ENCODE assay signal across 1 mouse cellular context in genomic region chr15:83535890-83536231, GRCm38 (mm10).
TF ChIP-seq lines count a peak whose summit lies in the region.

No protein-coding gene starts in this region.

TF ChIP-seq in CH12.LX, 34 proteins besides CTCF, POLR2A, EP300 and RAD21:
- TF ChIP-seq MEF2A (IDR thresholded peaks at IDR 0.05; ENCODE audit: borderline replicate concordance, low read depth, low read length) (no peak), BHLHE40 (IDR thresholded peaks at IDR 0.05; ENCODE audit: low read depth, low read length) (no peak), RCOR1 (conservative IDR thresholded peaks at IDR 0.05; ENCODE audit: low read depth, low read length) (no peak)
TF ChIP-seq in CH12.LX: peak in this region for 0.
